Mouse (Mus musculus) ES-E14 (cell line): ENCODE measurements around the gene Tmco4.

Source experiments
- CHD2 ChIP-seq: IDR thresholded peaks from 2 replicates; pipeline ENCODE4 v1.6.1; 2014; ENCODE audit warnings: mild to moderate bottlenecking, low read depth, low read length, inconsistent platforms
- HCFC1 ChIP-seq: IDR thresholded peaks from 2 replicates; pipeline ENCODE4 v1.6.1; 2012; ENCODE audit warnings: low read length, inconsistent platforms, borderline replicate concordance; ENCODE audit not compliant: insufficient read depth
- MAFK ChIP-seq: IDR thresholded peaks from 2 replicates; pipeline ENCODE4 v1.6.1; 2014; ENCODE audit warnings: mild to moderate bottlenecking, low read depth, low read length, inconsistent platforms; ENCODE audit not compliant: insufficient read depth
- ZNF384 ChIP-seq: IDR thresholded peaks from 2 replicates; pipeline ENCODE4 v1.6.1; 2012; ENCODE audit warnings: low read depth, low read length, inconsistent platforms

DNA sequence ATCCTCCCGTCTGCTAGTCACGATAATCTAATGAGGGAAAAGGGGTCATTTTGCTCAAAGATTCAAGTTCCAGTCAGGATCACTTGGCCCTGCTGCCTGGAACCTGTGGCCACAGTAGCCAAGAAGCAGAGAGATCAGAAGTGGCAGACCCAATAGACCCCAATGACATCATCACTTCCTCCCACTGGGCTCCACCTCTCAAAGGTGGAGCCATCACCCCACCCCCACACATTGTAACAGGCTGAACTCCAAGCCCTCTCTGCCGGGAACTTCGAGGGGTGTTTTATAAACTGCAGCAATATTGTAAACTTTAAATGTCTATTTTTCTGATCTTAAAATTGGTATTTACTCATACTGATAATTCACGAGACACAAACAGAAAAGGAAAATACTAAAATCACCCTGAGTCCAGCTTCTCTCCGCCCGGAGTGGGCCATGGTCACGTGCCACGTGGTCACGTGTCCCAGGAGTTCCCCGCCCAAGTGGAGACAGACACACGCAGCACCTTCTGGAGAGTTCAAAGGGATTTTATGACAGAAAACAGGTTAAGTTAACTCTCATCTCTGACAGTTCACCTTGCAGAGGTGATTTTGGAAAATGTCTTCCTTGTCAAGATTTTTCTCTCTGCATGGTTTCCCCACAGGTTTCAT is 8.2 kb downstream of the Tmco4 start:
- TF ChIP-seq HCFC1 = no peak
- no peak for TF ChIP-seq MAFK
- no peak for TF ChIP-seq ZNF384
- TF ChIP-seq CHD2 = no peak
